Mouse (Mus musculus): ENCODE measurements around the gene Cxcl5. TPM values are rescaled to one million over a fixed set of nuclear protein-coding genes. Genes with fewer than 3 reads are reported as not detected.
A peak's percentile ranks its signal among the peaks of the same experiment; 100 is the strongest.
"Not testable (repeated sequence)": the region's sequence is repeated elsewhere in the genome, so short reads cannot be mapped to it uniquely, and the experiment has no call there.

Gene Cxcl5
- polyA plus RNA-seq, 1 experiment from 2014 or later = 0.26 TPM

DNA sequence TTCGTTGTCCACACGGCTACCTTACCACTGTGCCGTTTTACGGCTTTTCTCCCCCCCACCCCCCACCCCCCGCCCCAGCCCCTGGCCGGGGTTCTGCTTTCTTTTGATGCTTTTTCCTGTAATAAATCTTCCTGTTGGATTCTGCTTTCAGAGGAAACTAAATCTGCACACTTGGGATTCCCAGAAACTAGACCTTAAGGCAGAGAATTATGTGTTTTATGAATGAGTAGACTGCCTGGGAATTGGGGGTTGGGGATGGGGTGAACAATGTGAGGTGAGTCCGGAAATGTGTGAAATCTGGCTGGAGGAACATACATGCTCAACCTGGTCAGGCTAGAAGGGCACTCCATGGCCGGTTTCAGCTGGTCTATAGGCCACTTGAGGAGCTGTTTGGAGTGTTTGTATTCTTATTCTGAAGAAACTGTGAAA lies 30.9 kb downstream of the Cxcl5 start:
- peaks cover 9% of the 10 kb centered on the region for H3K4me1 ChIP-seq (ENCODE audit: insufficient read depth, low read depth, low read length)
- DNase-seq (ENCODE audit: low spot score) (peak; percentile 90), ATAC-seq (peak; percentile 69)
- no peaks in the 10 kb centered on the region for H3K9me3 ChIP-seq (ENCODE audit: low read length)
- 30% methylated on average over 8 of the region's 8 CpGs for WGBS
- peak overlapping the region; percentile 28 for H3K4me2 ChIP-seq (replicated peaks; ENCODE audit: low read depth, low read length)
- no peak overlapping the region for H3K9ac ChIP-seq (replicated peaks; ENCODE audit: low read depth)
- TF ChIP-seq EP300 (IDR thresholded peaks at IDR 0.05) = peak; percentile 85
- no peak for TF ChIP-seq CTCF (IDR thresholded peaks at IDR 0.05)
- peak overlapping the region; percentile 59 for H3K27ac ChIP-seq (ENCODE audit: low read length)
- no peak overlapping the region for H3K4me3 ChIP-seq (ENCODE audit: low read depth, low read length)
- no peaks in the 10 kb centered on the region for H3K36me3 ChIP-seq (ENCODE audit: insufficient read depth, low read length)
- no peaks in the 10 kb centered on the region for H3K27me3 ChIP-seq (replicated peaks; ENCODE audit: insufficient read depth, low read length)

DNA sequence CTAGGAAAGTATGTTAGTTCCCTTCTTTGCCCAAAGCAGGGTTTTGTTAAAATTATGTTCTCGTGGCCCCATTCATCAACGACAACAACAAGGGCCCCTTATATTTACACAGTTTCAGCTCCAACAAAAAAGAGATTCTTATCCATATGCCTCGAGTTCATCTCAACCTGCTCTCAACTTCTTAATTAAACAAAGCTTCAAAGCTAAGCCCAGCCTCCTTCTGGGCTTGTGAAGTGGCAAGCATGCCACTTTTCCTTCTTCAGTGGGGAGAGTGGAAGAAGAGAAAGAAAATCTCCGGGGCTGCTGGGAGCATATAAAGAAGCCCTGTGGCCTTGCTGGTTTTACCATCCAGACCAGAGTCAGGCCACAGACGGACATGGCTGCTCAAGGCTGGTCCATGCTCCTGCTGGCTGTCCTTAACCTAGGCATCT lies 35.0 kb downstream of the Cxcl5 start, which contains the start of gene Cxcl15:
Cxcl15 (plus strand) TSS at position 340 of the 431 bp plus-strand sequence.
- ATAC-seq (peak; percentile 89), DNase-seq (ENCODE audit: low spot score) (peak; percentile 92)
- H3K9ac ChIP-seq (replicated peaks; ENCODE audit: low read depth) = no peak within 1 kb of the TSS
- H3K4me1 ChIP-seq (ENCODE audit: insufficient read depth, low read depth, low read length) = peaks cover 5% of the 10 kb centered on the region
- H3K4me3 ChIP-seq (ENCODE audit: low read depth, low read length) = peak within 1 kb of the TSS; percentile 31
- H3K27ac ChIP-seq (ENCODE audit: low read length) = peak within 1 kb of the TSS; percentile 43; the same call in 1 of the 2 replicates
- no peak for TF ChIP-seq CTCF (IDR thresholded peaks at IDR 0.05)
- TF ChIP-seq EP300 (IDR thresholded peaks at IDR 0.05) = peak; percentile 96
- no peaks in the 10 kb centered on the region for H3K36me3 ChIP-seq (ENCODE audit: insufficient read depth, low read length)
- H3K4me2 ChIP-seq (replicated peaks; ENCODE audit: low read depth, low read length) = peak within 1 kb of the TSS; percentile 28; the same call in 1 of the 2 replicates
- H3K9me3 ChIP-seq (ENCODE audit: low read length) = no peaks in the 10 kb centered on the region
- WGBS = 41% methylated on average over 5 of the region's 5 CpGs
- no peaks in the 10 kb centered on the region for H3K27me3 ChIP-seq (replicated peaks; ENCODE audit: insufficient read depth, low read length)

DNA sequence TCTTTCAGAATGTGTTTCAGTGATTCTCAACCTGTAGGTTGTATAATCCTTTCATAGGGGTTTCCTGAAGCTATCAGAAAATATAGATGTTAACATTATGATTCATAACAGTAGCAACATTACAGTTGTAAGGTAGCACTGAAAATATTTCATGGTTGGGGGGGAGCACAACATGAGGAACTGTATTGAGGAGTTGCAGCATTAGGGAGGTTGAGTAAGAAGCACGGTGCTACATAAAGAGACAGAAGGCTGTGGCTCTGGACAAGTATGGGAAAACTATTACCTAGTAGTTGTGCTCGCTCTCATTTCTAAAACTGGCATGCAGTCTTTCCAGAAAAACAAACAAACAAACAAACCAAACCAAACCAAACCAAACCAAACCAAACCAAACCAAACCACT lies 36.2 kb downstream of the Cxcl5 start:
- Histone ChIP-seq H3K4me2 (replicated peaks; ENCODE audit: low read depth, low read length) (peak overlapping the region; percentile 27; the same call in 1 of the 2 replicates), H3K4me3 (ENCODE audit: low read depth, low read length) (peak overlapping the region; percentile 31; the same call in 1 of the 2 replicates)
- WGBS = 60% methylated on average over 2 of the region's 2 CpGs
- DNase-seq (ENCODE audit: low spot score); H3K9ac ChIP-seq (replicated peaks; ENCODE audit: low read depth); H3K9me3 ChIP-seq (ENCODE audit: low read length); ATAC-seq; H3K36me3 ChIP-seq (ENCODE audit: insufficient read depth, low read length); H3K27ac ChIP-seq (ENCODE audit: low read length); H3K27me3 ChIP-seq (replicated peaks; ENCODE audit: insufficient read depth, low read length); H3K4me1 ChIP-seq (ENCODE audit: insufficient read depth, low read depth, low read length): not testable (repeated sequence)

DNA sequence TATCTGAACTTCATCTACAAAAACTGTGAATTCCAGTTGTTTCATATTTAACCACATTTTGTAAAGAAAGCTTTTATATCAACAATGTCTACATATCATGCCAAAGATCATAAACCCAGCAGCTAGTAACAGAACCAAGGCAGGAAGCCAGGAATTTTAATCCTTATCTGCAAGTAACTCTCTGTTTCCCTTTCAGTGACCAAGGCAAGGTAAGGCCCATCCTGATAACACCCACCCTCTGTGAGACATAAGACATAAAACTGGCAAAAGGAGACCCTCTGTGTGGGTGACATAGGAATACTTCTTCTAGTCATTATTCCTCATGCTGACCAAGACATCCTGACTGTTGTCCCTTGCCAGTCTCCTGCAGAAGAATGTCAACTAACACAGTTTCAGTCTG lies 45.4 kb downstream of the Cxcl5 start:
- DNase-seq (ENCODE audit: low spot score) (no peak), ATAC-seq (peak; percentile 13; the same call in 1 of the 2 replicates)
- Histone ChIP-seq H3K4me3 (ENCODE audit: low read depth, low read length) (no peak overlapping the region), H3K36me3 (ENCODE audit: insufficient read depth, low read length) (no peaks in the 10 kb centered on the region), H3K9me3 (ENCODE audit: low read length) (no peaks in the 10 kb centered on the region), H3K27ac (ENCODE audit: low read length) (no peak overlapping the region), H3K27me3 (replicated peaks; ENCODE audit: insufficient read depth, low read length) (no peaks in the 10 kb centered on the region), H3K9ac (replicated peaks; ENCODE audit: low read depth) (no peak overlapping the region), H3K4me1 (ENCODE audit: insufficient read depth, low read depth, low read length) (no peaks in the 10 kb centered on the region), H3K4me2 (replicated peaks; ENCODE audit: low read depth, low read length) (no peak overlapping the region)
- no peak for TF ChIP-seq EP300 (IDR thresholded peaks at IDR 0.05)
- no peak for TF ChIP-seq CTCF (IDR thresholded peaks at IDR 0.05)

DNA sequence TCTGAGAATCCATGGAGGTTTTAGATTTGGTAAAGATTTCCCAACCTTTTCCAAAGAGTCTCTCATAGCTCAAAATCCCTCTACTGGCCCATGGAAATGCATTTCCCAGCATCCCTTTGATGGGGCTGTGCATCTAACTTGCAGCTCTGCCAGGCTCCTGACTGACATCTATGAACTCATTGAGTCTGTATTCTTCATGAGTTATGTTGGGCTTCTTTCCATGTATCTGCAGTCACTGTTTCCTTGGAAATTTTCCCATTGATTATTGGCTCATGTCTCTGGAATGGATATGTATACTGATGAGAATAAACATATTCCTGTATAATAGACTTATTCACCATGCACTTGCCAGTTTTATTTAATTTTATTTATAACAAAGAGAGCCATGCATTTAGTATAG lies 46.9 kb downstream of the Cxcl5 start:
- Histone ChIP-seq H3K36me3 (ENCODE audit: insufficient read depth, low read length) (no peaks in the 10 kb centered on the region), H3K4me3 (ENCODE audit: low read depth, low read length) (no peak overlapping the region), H3K27me3 (replicated peaks; ENCODE audit: insufficient read depth, low read length) (no peaks in the 10 kb centered on the region), H3K4me1 (ENCODE audit: insufficient read depth, low read depth, low read length) (no peaks in the 10 kb centered on the region), H3K4me2 (replicated peaks; ENCODE audit: low read depth, low read length) (no peak overlapping the region), H3K27ac (ENCODE audit: low read length) (no peak overlapping the region), H3K9ac (replicated peaks; ENCODE audit: low read depth) (no peak overlapping the region), H3K9me3 (ENCODE audit: low read length) (no peaks in the 10 kb centered on the region)
- DNase-seq (ENCODE audit: low spot score) (no peak), ATAC-seq (peak; percentile 39; the same call in 1 of the 2 replicates)
- no peak for TF ChIP-seq CTCF (IDR thresholded peaks at IDR 0.05)
- TF ChIP-seq EP300 (IDR thresholded peaks at IDR 0.05) = no peak

DNA sequence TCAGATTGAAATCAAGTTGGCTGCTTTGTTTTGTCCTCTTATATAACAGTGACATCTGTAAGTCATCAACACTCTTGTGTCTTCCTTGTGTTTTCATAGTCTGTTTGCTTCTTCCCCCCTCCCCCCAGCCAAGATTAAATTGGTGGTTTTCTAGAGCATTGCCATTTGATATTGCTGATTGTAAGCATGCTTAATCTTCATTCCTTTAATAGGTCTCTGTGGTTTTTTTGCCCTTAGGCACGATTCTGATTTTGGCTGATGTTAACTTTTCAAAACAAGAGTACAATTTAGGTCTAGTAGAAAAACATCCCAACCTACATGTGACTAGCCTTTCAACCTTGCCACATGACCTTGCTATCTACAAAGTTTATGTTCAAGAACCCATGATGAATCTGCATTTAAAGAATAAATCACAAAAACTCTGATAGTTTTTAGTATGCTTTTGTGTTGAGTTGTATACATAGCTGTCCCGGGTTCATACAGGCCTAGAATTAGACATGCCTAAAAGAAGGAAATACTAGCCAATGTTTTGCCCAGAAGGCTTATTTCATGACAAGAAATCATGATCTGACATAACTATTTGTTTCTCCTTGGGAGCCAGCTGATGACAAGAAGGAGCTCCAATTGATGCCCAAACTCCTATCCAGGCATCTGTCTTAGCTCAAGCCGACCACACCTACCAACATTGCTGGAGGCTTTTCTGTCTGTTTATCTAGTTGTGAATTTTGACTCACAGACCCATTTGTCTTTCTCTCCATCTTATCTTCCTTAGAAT lies 48.2 kb downstream of the Cxcl5 start:
- H3K9me3 ChIP-seq (ENCODE audit: low read length) = no peaks in the 10 kb centered on the region
- TF ChIP-seq EP300 (IDR thresholded peaks at IDR 0.05) (no peak), CTCF (IDR thresholded peaks at IDR 0.05) (no peak)
- H3K4me2 ChIP-seq (replicated peaks; ENCODE audit: low read depth, low read length) = no peak overlapping the region
- no peak overlapping the region for H3K27ac ChIP-seq (ENCODE audit: low read length)
- DNase-seq (ENCODE audit: low spot score) (no peak), ATAC-seq (no peak)
- H3K4me1 ChIP-seq (ENCODE audit: insufficient read depth, low read depth, low read length) = no peaks in the 10 kb centered on the region
- WGBS = 70% methylated on average over 3 of the region's 3 CpGs
- no peak overlapping the region for H3K9ac ChIP-seq (replicated peaks; ENCODE audit: low read depth)
- no peaks in the 10 kb centered on the region for H3K27me3 ChIP-seq (replicated peaks; ENCODE audit: insufficient read depth, low read length)
- no peaks in the 10 kb centered on the region for H3K36me3 ChIP-seq (ENCODE audit: insufficient read depth, low read length)
- H3K4me3 ChIP-seq (ENCODE audit: low read depth, low read length) = no peak overlapping the region

Small RNA genes lying within 50 kb of the gene (microRNA-seq; reads per million reads assigned to microRNA genes)
- gene Gm24322 = not detected

Other genes with a start within 250 kb of the Cxcl5 start
- gene Afm, start 240.4 kb upstream of the Cxcl5 start, polyA plus RNA-seq (2015; fragmentation: Nextera tagmentation; extraction: Ambion mirVana) = not detected in 2 replicates
- not detected in 2 replicates for gene 5830473C10Rik, start 198.3 kb upstream of the Cxcl5 start, polyA plus RNA-seq (2015; fragmentation: Nextera tagmentation; extraction: Ambion mirVana)
- 6.8 and 8.6 TPM in 2 replicates for gene Rassf6, start 118.7 kb upstream of the Cxcl5 start, polyA plus RNA-seq (2015; fragmentation: Nextera tagmentation; extraction: Ambion mirVana)
- 15.6 and 18.3 TPM in 2 replicates for gene Ppbp, start 9.2 kb downstream of the Cxcl5 start, polyA plus RNA-seq (2015; fragmentation: Nextera tagmentation; extraction: Ambion mirVana)
- gene Pf4, start 13.1 kb downstream of the Cxcl5 start, polyA plus RNA-seq (2015; fragmentation: Nextera tagmentation; extraction: Ambion mirVana) = 152 and 164 TPM in 2 replicates
- 0.42 and 2.5 TPM in 2 replicates for gene Cxcl3, start 26.7 kb downstream of the Cxcl5 start, polyA plus RNA-seq (2015; fragmentation: Nextera tagmentation; extraction: Ambion mirVana)
- gene Cxcl15, start 35.2 kb downstream of the Cxcl5 start, polyA plus RNA-seq (2015; fragmentation: Nextera tagmentation; extraction: Ambion mirVana) = 546 and 609 TPM in 2 replicates
- 2.1 and 30.8 TPM in 2 replicates for gene Cxcl1, start 131.9 kb downstream of the Cxcl5 start, polyA plus RNA-seq (2015; fragmentation: Nextera tagmentation; extraction: Ambion mirVana)
- gene Cxcl2, start 144.5 kb downstream of the Cxcl5 start, polyA plus RNA-seq (2015; fragmentation: Nextera tagmentation; extraction: Ambion mirVana) = 0.35 and 8.9 TPM in 2 replicates
- 39.2 and 41.0 TPM in 2 replicates for gene Mthfd2l, start 171.8 kb downstream of the Cxcl5 start, polyA plus RNA-seq (2015; fragmentation: Nextera tagmentation; extraction: Ambion mirVana)

Measured in lung, postnatal 0 days (tissue).